9 mouse cellular contexts compared by ENCODE assay signal in the genomic region with DNA sequence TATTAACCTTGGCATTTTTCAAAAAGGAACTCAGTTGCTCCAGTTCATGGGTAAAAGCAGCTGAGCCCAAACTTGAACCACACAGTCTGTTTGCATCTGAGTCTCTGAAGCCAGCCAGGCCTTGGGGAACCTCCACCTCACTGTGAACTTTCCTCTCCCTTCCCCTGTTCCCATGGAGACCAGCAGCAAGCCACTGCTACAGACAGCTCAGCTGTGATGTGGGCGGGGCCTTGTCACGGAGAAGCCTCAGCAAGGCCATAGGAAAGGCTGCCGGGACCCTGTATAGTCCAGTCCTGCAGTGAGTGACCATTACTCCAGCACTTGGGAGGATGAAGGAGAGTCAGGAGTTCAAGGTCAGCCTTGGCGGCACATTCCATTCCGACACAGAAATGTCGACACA. TPM values are rescaled to one million over a fixed set of nuclear protein-coding genes. Genes with fewer than 3 reads are reported as not detected.
DNase-seq lines count a peak whose midpoint lies in the region; ATAC-seq lines count a peak whose summit lies in the region.
"Had no signal": no experiment of that assay in that cellular context is flagged by ENCODE, and none has a peak within 500 bp of the region (broad histone marks: within the 10 kb centered on the region; RNA-seq: fewer than 3 reads in every experiment).

No protein-coding gene starts in this region.

- H3K27me3 ChIP-seq in midbrain, embryonic 11.5 days (ENCODE audit: control insufficient read depth, insufficient read depth, low read length): no peaks in the 10 kb centered on the region

- H3K27ac ChIP-seq in midbrain, embryonic 11.5 days (ENCODE audit: low read depth, low read length): no peak overlapping the region

- H3K4me1 ChIP-seq in midbrain, embryonic 11.5 days (ENCODE audit: control insufficient read depth, insufficient read depth, low read length): peaks cover 12% of the 10 kb centered on the region

- H3K9ac ChIP-seq in midbrain, embryonic 11.5 days (ENCODE audit: low read length): no peak overlapping the region

- peak; percentile 14 for DNase-seq in adipocyte (ENCODE audit: low spot score)
- peak; percentile 74 for DNase-seq in adrenal gland, postnatal 25 days
- DNase-seq in heart, postnatal 10 days: peak; percentile 50 to 52
- DNase-seq in kidney, postnatal 14 days: peak; percentile 83
- peak; percentile 90 for DNase-seq in midbrain, embryonic 11.5 days (ENCODE audit: low spot score, missing footprints)
- no peak for DNase-seq in B cell, adult 2 months
- no peak for DNase-seq in gastrocnemius, postnatal 25 days

- no peaks in the 10 kb centered on the region for H3K9me3 ChIP-seq in midbrain, embryonic 11.5 days (ENCODE audit: control insufficient read depth, low read length)

- H3K4me3 ChIP-seq in midbrain, embryonic 11.5 days (ENCODE audit: low read depth, low read length): no peak overlapping the region

- peak; percentile 89 for ATAC-seq in midbrain, embryonic 11.5 days (ENCODE audit: low FRiP score)
- no peak for ATAC-seq in monocyte, adult 5-6 weeks (replicated peaks; ENCODE audit: insufficient number of reproducible peaks, low FRiP score, low TSS enrichment, poor library complexity, severe bottlenecking)

- no peaks in the 10 kb centered on the region for H3K36me3 ChIP-seq in midbrain, embryonic 11.5 days (ENCODE audit: control insufficient read depth, insufficient read depth, low read length)

- 51% methylated on average over 6 of the region's 6 CpGs for WGBS in midbrain, embryonic 11.5 days

- no peak overlapping the region for H3K4me2 ChIP-seq in midbrain, embryonic 11.5 days

- intact Hi-C loops in heart, postnatal 10 days (cut with DNase I): no loop called here

RNA-seq across cellular contexts. Expression of a gene that starts 16.2 kb away (rescaled TPM):
- 60.9 and 63.6 TPM in 2 replicates for total RNA-seq in adrenal gland, postnatal 25 days (2021)
- 10 to 100 TPM; 64.0 TPM for total RNA-seq in heart, postnatal 10 days (2021)
- 14.6 and 16.8 TPM in 2 replicates for polyA plus RNA-seq in midbrain, embryonic 11.5 days (2014; fragmentation: Nextera tagmentation; extraction: Ambion mirVana)
- total RNA-seq in gastrocnemius, postnatal 25 days (2021): 10 to 100 TPM; 13.3 to 18.8 TPM
- total RNA-seq in monocyte, adult 5-6 weeks (2017): 0.32 to 1.3 TPM (median 0.38 TPM) in 3 replicates

RNA-seq across cellular contexts. Expression of a gene that starts 41.7 kb away (rescaled TPM):
- not detected in 2 replicates for total RNA-seq in adrenal gland, postnatal 25 days (2021)
- 1 to 10 TPM; 1.7 to 2.3 TPM for total RNA-seq in heart, postnatal 10 days (2021)
- polyA plus RNA-seq in midbrain, embryonic 11.5 days (2014; fragmentation: Nextera tagmentation; extraction: Ambion mirVana): 33.9 and 37.2 TPM in 2 replicates
- total RNA-seq in gastrocnemius, postnatal 25 days (2021): 1 to 10 TPM; 1.2 to 2.2 TPM
- total RNA-seq in monocyte, adult 5-6 weeks (2017): not detected in 3 replicates
- total RNA-seq: hematopoietic stem cell, adult 5-6 weeks had no signal

Comparison
In these comparisons a context has a peak if more than half of its experiments do, and no peak if none do; other contexts are left out.
1. DNase-seq: peak in adipocyte (single experiment), adrenal gland, postnatal 25 days (single experiment), heart, postnatal 10 days (2 of 2), kidney, postnatal 14 days (single experiment) and midbrain, embryonic 11.5 days (single experiment); none in B cell, adult 2 months (0 of 2) and gastrocnemius, postnatal 25 days (single experiment).